Mouse (Mus musculus): ENCODE measurements around the gene Pcdh15. TPM values are rescaled to one million over a fixed set of nuclear protein-coding genes. Genes with fewer than 3 reads are reported as not detected.

The Pcdh15 gene
- polyA plus RNA-seq, 1 experiment from 2014 or later: 0.68 TPM

GRCm38 (mm10) chr10:74680016-74680491, 1580.9 kb downstream of the Pcdh15 start:
- no peak overlapping the region for H3K4me2 ChIP-seq (replicated peaks; ENCODE audit: low read depth)
- H3K27ac ChIP-seq (replicated peaks): no peak overlapping the region
- no peaks in the 10 kb centered on the region for H3K4me1 ChIP-seq (replicated peaks; ENCODE audit: control insufficient read depth, insufficient read depth)
- H3K36me3 ChIP-seq (ENCODE audit: control insufficient read depth, insufficient read depth, low read length): no peaks in the 10 kb centered on the region
- no peak overlapping the region for H3K4me3 ChIP-seq (ENCODE audit: low read depth, low read length)
- no peak for TF ChIP-seq EP300 (optimal IDR thresholded peaks at IDR 0.05)
- no peak for TF ChIP-seq CTCF (IDR thresholded peaks at IDR 0.05; ENCODE audit: low read depth)
- H3K27me3 ChIP-seq (ENCODE audit: control insufficient read depth, insufficient read depth, low read length): no peaks in the 10 kb centered on the region
- no peak overlapping the region for H3K9ac ChIP-seq (ENCODE audit: low read length)
- ATAC-seq (ENCODE audit: low FRiP score, low TSS enrichment) (peak; percentile 49; the same call in 1 of the 2 replicates), DNase-seq (ENCODE audit: low spot score) (no peak)
- no peaks in the 10 kb centered on the region for H3K9me3 ChIP-seq (ENCODE audit: control insufficient read depth, low read length)
- 37% methylated on average over 4 of the region's 4 CpGs for WGBS

GRCm38 (mm10) chr10:74680559-74680958, 1581.4 kb downstream of the Pcdh15 start:
- Histone ChIP-seq H3K4me3 (ENCODE audit: low read depth, low read length) (no peak overlapping the region), H3K36me3 (ENCODE audit: control insufficient read depth, insufficient read depth, low read length) (no peaks in the 10 kb centered on the region), H3K27ac (replicated peaks) (no peak overlapping the region), H3K27me3 (ENCODE audit: control insufficient read depth, insufficient read depth, low read length) (no peaks in the 10 kb centered on the region), H3K4me1 (replicated peaks; ENCODE audit: control insufficient read depth, insufficient read depth) (no peaks in the 10 kb centered on the region), H3K4me2 (replicated peaks; ENCODE audit: low read depth) (no peak overlapping the region), H3K9ac (ENCODE audit: low read length) (no peak overlapping the region), H3K9me3 (ENCODE audit: control insufficient read depth, low read length) (no peaks in the 10 kb centered on the region)
- WGBS: 6% methylated on average over 1 of the region's 1 CpGs
- peak; percentile 14 for DNase-seq (ENCODE audit: low spot score)
- no peak for ATAC-seq (ENCODE audit: low FRiP score, low TSS enrichment)
- TF ChIP-seq EP300 (optimal IDR thresholded peaks at IDR 0.05): no peak
- no peak for TF ChIP-seq CTCF (IDR thresholded peaks at IDR 0.05; ENCODE audit: low read depth)
